Mouse (Mus musculus) gastrocnemius, postnatal 36 days (tissue): ENCODE results near the gene Slc44a2. TPM values are rescaled to one million over a fixed set of nuclear protein-coding genes. Genes with fewer than 3 reads are reported as not detected.
A peak's percentile ranks its signal among the peaks of the same experiment; 100 is the strongest.

Experiments used
- DNase-seq, 2 experiments: peaks; one replicate each; pipeline ENCODE4 v3.0.0; 2022
- intact Hi-C: fragments of 180-260 bp; cut with DNase I; formaldehyde crosslinking; loops from one replicate; pipeline ENCODE4 v1.15.1; 2025
- total RNA-seq, 2 experiments: library from RNA; stranded (reverse); gene quantifications; 2 replicates each; pipeline ENCODE4 v1.2.3; 2021

The Slc44a2 gene
- total RNA-seq, 2 experiments from 2014 or later: 135 to 148 TPM

DNA sequence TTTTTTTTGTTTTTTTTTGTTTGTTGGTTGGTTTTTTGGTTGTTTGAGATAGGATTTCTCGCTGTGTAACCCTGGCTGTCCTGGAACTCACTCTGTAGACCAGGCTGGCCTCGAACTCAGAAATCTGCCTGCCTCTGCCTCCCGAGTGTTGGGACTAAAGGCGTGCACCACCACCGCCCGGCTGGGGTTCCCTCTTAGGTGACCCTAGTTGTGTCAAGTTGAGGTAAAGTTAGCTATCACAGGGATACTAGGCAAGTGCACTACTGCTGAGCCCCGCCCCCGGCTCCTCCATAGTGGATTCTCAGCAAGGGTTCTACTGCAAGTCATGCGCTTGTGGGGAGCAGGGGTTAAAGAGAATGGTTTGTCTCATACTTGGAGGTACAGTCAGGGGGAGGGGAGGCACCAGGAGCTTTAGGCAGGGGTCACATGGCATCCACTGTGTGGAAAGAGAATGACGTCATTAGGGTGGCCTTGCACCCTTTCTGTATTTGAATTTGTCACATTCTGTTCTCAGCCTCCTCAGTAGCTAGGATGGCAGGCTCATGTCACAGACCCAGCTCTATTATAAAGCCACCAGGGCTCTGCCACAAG, 9.3 kb downstream of the Slc44a2 start:
- no peak for DNase-seq
- intact Hi-C loops: no loop called here

- intact Hi-C loops: no loop called here
- no peak for DNase-seq
These were observed 11.1 kb downstream of the Slc44a2 start for GRCm38 (mm10) chr9:21331365-21332140.

GRCm38 (mm10) chr9:21332161-21333061, 11.9 kb downstream of the Slc44a2 start:
- DNase-seq: no peak
- intact Hi-C loops: no loop called here

GRCm38 (mm10) chr9:21333523-21333922, 13.0 kb downstream of the Slc44a2 start:
- intact Hi-C loops: no loop called here
- DNase-seq: no peak

- intact Hi-C loops: no loop called here
- no peak for DNase-seq
These were observed 14.2 kb downstream of the Slc44a2 start for GRCm38 (mm10) chr9:21334747-21335146.

GRCm38 (mm10) chr9:21335391-21335790, 14.9 kb downstream of the Slc44a2 start:
- DNase-seq: no peak
- intact Hi-C loops: no loop called here

GRCm38 (mm10) chr9:21336491-21336890, 16.0 kb downstream of the Slc44a2 start:
- intact Hi-C loops: no loop called here
- DNase-seq: no peak

DNA sequence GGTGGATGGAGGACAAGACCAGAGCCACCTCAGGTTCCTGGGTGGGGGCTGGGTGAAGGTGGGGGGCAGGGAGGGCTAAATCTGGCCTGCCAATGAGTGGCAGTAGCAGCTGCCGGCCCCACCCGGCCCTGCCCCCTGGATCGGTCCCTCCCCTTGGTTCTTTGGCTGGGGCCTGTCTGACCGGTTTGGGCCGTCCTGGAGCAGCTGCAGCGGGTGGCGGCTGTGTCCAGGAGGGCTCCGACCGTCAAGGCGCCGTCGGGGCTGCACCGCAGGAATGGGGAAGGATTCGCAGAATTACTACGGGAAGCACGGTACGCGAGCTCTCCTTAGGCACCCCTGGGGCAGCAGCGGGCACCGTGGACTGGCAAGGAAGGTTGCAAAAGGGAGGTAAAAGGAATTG, 17.2 kb downstream of the Slc44a2 start:
- intact Hi-C loops: no loop called here
- DNase-seq: peak; percentile 54 to 57

DNA sequence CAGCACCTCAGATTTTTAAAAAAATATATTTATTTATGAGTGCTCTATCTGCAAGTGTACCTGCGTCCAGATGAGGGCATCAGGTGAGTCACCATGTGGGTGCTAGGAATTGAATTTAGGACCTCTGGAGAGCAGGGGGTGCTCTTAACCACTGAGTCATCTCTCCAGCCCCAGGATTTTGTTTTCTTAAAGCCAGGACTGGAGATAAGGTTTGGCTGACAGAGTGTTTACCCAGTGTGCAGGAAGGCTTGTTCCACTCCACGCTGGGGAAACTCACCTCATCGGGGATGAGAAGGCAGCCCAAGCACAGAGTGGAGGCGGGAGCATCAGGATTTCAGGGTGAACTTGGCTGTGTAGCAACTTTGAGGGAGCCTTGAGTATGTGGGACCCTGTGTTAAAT, 19.9 kb downstream of the Slc44a2 start:
- no peak for DNase-seq
- intact Hi-C loops: no loop called here

- DNase-seq: no peak
- intact Hi-C loops: no loop called here
These were observed 26.3 kb downstream of the Slc44a2 start for GRCm38 (mm10) chr9:21346627-21347365.

DNA sequence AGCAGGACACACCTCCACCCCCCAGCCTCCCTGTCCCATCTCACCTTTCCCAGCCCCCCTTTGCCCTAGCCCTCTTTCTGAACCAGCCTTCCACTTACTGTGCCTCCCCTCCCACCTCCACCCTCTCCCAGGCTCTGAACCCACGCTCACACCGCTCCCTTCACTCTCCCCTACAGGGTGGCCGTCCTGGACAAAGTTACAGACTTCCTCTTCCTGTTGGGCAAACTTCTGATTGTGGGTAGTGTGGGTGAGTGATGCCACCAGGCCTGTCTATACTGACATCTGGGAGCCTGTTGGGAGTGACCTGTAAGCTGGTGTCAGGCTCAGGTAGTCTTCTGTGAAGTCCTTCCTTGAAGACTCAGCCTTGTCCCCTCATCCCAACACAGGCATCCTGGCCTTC, 27.7 kb downstream of the Slc44a2 start:
- intact Hi-C loops: no loop called here
- DNase-seq: no peak

DNA sequence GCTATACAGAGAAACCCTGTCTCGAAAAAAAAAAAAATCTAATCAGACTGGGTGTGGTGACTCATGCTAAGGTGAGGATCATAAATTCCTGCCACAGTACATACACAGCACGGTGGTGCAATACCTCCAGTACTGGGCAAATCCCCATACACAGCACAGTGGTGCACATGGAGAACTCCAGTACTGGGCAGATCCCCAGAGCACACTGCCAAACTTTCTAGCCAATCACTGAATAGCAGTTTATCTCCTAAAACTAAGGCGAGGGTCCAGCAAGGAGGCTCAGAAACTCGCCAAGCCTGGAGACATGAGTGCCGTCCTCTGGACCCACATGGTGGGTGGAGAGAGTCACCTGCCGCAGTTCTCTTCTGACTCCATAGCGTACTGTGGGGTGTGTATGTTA, 30.7 kb downstream of the Slc44a2 start:
- no peak for DNase-seq
- intact Hi-C loops: no loop called here

DNA sequence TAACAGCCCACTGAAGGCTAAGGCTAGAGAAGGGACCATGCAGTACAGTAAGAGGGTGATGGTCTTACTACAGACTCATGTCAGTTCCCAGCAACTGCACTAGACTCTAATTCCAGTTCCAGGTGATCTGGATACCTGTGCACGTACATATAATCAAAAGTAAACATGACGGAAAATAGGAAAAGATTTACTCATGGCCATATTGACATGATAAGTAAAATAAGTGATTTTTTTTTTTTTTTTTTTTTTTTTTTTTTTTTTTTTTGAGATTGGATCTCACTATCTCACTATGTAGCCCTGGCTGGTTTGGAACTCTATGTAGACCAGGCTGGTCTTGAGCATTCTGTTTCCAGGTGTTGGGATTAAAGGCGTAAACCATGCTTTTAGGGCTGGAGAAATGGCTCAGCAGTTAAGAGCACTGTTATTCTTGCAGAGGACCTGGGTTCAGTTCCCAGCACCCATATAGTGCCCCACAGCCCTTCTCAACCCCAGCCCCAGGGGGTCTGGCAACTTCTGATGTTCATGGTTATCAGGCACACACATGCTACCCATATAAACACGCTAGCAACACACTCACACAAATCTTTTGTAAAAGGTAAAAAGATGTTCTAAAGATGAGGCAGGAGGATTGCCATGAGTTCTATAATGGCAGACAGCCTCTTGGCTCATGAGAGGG, 31.3 kb downstream of the Slc44a2 start:
- no peak for DNase-seq

DNA sequence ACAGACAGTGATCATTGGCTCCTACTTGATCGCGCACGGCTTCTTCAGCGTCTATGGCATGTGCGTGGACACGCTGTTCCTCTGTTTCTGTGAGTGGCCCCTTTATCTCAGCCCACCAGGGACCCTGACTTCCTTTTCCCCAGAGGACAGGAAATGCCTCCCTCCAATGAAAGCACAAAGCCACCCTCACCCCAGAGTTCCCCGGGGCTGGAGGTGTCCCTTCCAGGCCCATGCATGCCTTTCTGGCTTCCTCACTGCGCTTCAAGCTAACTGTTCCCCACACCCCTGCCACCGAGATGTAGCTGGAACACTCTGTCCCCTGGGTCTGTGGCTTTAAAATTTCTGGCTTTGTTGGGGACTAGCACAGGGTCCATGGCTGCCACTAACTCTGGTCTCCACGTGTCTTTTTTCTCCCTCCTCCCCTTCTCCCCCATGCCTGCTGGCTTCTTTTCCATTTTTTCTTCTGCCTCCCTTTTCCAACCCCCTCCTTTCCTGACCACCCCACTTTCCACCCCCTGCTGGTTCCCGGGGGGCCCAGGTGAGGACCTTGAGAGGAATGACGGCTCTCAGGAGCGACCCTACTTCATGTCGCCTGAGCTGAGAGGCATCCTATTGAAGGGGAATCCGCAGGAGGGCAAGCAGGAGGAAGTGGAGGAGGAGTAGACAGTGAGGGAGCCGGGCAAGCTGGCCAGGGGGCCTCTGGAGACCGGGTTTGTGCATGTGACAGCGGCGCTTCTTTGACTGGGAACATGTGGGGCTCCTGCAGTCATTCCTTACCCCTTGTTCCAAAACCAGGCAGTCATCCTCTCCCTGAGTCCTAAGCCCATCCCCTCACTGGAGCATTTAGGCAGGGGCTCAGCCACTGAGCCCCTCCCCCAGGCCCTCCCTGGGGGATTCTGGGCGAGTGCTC, 32.2 kb downstream of the Slc44a2 start:
- no peak for DNase-seq
- intact Hi-C loops: no loop called here

More for the DNA sequence above, 31.3 kb downstream of the Slc44a2 start:
- intact Hi-C loops: no loop called here

DNA sequence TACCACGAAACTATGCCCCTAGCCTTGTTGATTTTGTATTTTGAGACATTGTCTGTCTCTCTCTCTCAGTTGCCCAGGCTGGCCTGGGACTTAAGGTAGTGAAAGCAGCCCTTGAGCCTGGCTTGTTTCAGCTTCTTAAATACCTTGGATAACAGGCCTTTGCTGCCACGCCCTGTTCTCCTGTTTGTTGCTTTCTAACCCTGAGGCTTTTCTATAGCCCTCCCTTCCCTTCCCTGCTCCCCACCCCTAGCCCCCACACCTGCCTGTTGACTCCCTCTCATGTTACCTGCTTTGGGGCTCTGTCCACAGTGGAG, 32.8 kb downstream of the Slc44a2 start:
- intact Hi-C loops: no loop called here
- no peak for DNase-seq

GRCm38 (mm10) chr9:21354796-21355195, 34.3 kb downstream of the Slc44a2 start:
- intact Hi-C loops: loop anchor here (2.0 kb wide), 1 partner anchor 40 kb away; no protein-coding TSS in a partner anchor
- no peak for DNase-seq

DNA sequence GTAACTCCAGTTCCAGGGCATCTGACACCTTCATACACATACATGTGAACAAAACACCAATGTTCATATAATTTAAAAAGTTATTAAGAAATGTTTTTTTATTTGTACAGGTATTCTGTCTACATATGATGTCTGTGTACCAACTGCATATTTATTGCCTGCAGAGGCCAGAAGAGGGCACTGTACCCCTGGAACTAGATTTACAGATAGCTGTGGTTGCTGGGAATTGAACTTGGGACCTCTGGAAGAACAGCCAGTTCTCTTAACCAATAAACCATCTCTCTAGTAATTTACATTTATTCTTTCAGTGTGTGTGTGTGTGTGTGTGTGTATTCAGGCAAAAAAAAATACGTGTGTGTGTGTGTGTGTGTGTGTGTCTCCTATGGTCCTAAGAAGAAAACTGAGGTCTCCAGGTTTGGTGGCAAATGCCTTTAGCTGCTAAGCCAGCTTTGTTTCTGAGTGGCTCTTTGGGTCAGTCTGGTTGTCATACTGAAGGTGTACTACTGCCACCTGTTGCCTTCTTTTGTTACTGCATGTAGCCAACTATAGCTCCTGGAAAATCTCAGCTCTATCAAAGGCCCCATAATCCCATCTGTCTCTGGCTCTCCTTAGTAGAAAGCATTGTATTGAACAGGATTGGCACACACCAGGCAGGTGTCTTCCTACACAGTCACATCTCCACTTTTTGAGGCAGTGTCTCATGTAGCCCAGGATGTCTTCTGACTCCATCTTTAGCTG, 36.7 kb downstream of the Slc44a2 start:
- DNase-seq: peak in 1 of 2 experiments; percentile 51
- intact Hi-C loops: no loop called here

DNA sequence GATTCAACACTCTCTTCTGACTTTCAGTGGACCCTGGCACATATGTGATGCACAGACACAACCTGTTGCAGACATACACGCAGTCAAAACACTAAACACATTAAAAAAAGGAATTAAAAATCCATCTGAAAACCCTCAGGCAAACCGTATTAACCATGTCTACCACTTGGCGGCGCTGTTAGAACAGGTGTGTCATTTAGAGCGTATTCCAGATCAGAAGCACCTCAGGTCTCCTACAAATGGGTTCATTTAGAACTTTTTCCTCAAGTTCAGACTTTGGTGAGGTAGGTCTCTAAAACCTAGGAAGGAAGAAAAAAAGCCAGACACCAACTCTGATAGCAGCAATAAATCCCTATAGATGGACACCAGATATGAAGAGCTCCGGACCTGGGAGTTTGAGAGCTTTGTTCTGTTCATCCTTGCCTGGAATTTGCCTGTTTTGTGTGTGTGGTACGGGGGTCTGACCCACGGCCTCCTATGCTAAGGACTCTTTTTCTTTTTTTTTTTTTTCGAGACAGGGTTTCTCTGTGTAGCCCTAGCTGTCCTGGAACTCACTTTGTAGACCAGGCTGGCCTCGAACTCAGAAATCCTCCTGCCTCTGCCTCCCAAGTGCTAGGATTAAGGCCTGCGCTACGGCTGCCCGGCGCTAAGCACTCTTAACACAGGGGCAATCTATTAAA, 46.2 kb downstream of the Slc44a2 start:
- peak in 1 of 2 experiments; percentile 47 for DNase-seq
- intact Hi-C loops: loop anchor here (2.0 to 5.0 kb wide), 2 partner anchors 42 to 101 kb away; no protein-coding TSS in a partner anchor
